Mouse (Mus musculus) lung, postnatal 0 days (tissue): ENCODE measurements around the gene Cd4.
"Not testable (repeated sequence)": the region's sequence is repeated elsewhere in the genome, so short reads cannot be mapped to it uniquely, and the experiment has no call there.

ENCODE experiments used
- CTCF ChIP-seq: IDR thresholded peaks from 2 replicates; pipeline ENCODE4 v1.5.1; 2016; ENCODE audit warnings: antibody characterized with exemption, mild to moderate bottlenecking
- EP300 ChIP-seq: IDR thresholded peaks from 2 replicates; pipeline ENCODE4 v1.6.1; 2016; ENCODE audit warnings: antibody characterized with exemption, mild to moderate bottlenecking, control low read depth

- not testable (repeated sequence) for TF ChIP-seq CTCF, EP300
Observed at GRCm38 (mm10) chr6:124894113-124894512, 6.1 kb upstream of the Cd4 start.
